Mouse (Mus musculus) E14TG2a.4 (cell line): ENCODE data around the gene Tas2r135.

Experiments
- CTCF ChIP-seq: conservative IDR thresholded peaks from 2 replicates; pipeline ENCODE4 v1.5.1; 2014; ENCODE audit warnings: low read length
- NANOG ChIP-seq: IDR thresholded peaks from 2 replicates; pipeline ENCODE4 v1.6.1; 2014; ENCODE audit warnings: borderline replicate concordance, low read length, mixed read lengths
- POU5F1 ChIP-seq: IDR thresholded peaks from 2 replicates; pipeline ENCODE4 v1.6.1; 2014; ENCODE audit warnings: low read length, borderline replicate concordance

DNA sequence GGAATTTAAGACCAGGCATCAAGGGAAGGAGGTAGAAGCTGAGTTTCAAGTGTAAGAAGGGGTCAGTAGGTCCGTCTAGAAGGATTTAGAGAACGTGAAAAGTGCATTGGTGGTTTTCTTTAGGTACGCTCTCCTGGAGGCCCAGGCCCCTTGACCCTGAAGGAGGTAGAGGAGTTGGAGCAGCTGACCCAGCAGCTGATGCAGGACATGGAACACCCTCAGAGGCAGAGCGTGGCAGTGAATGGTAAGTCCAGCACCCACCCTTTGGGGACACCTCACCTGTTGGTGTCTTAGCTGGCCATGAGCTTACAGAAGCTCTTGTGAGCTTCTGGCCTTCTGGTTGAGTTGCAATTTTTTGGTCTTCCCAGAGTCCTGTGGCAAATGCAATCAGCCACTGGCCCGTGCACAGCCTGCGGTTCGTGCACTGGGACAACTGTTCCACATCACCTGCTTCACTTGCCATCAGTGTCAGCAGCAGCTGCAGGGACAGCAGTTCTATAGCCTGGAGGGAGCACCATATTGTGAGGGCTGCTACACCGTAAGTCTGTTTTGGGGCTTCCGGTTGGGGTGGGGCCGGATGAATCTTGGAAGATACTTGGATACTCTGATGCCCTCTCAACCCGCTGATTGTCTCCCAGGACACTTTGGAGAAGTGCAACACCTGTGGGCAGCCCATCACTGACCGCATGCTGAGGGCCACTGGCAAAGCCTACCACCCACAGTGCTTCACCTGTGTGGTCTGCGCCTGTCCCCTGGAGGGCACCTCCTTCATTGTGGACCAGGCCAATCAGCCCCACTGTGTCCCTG lies 49.2 kb upstream of the Tas2r135 start:
- TF ChIP-seq POU5F1 (no peak), CTCF (no peak), NANOG (no peak)
